Mouse (Mus musculus): Measurements from ENCODE around the gene Mag.
"Not testable (repeated sequence)": the region's sequence is repeated elsewhere in the genome, so short reads cannot be mapped to it uniquely, and the experiment has no call there.

The Mag gene

GRCm38 (mm10) chr7:30935422-30936099 is 20.9 kb upstream of the Mag start:
- not testable (repeated sequence) for DNase-seq

- DNase-seq = not testable (repeated sequence)
These were observed 9.9 kb upstream of the Mag start, which contains the start of gene Hamp2 for GRCm38 (mm10) chr7:30924581-30924980. Gene Hamp2 (minus strand): TSS chr7:30924681.

- DNase-seq = no peak
These were observed 9.4 kb upstream of the Mag start for GRCm38 (mm10) chr7:30924071-30924470.

- DNase-seq = not testable (repeated sequence)
These were observed 7.8 kb upstream of the Mag start for GRCm38 (mm10) chr7:30922490-30922889.

- peak; percentile 35 for DNase-seq
These were observed 5.5 kb upstream of the Mag start for GRCm38 (mm10) chr7:30920217-30920616.

GRCm38 (mm10) chr7:30917219-30917618 is 2.5 kb upstream of the Mag start:
- DNase-seq = no peak

GRCm38 (mm10) chr7:30916713-30917112 is 2.0 kb upstream of the Mag start:
- no peak for DNase-seq

GRCm38 (mm10) chr7:30909773-30910172 is 4.9 kb downstream of the Mag start:
- no peak for DNase-seq

GRCm38 (mm10) chr7:30908992-30909431 is 5.7 kb downstream of the Mag start:
- no peak for DNase-seq

- DNase-seq = no peak
These were observed 6.2 kb downstream of the Mag start for GRCm38 (mm10) chr7:30908277-30908991.

- peak; percentile 15 for DNase-seq
These were observed 10.6 kb downstream of the Mag start for GRCm38 (mm10) chr7:30904042-30904441.

- no peak for DNase-seq
These were observed 19.5 kb downstream of the Mag start for GRCm38 (mm10) chr7:30895217-30895616.

- DNase-seq = no peak
These were observed 22.2 kb downstream of the Mag start for GRCm38 (mm10) chr7:30892515-30892914.

GRCm38 (mm10) chr7:30891746-30892145 is 22.9 kb downstream of the Mag start:
- DNase-seq = no peak

- no peak for DNase-seq
These were observed 24.0 kb downstream of the Mag start for GRCm38 (mm10) chr7:30890681-30891080.

- no peak for DNase-seq
These were observed 25.9 kb downstream of the Mag start for GRCm38 (mm10) chr7:30888786-30889185.

- no peak for DNase-seq
These were observed 27.0 kb downstream of the Mag start for GRCm38 (mm10) chr7:30887568-30888188.

- DNase-seq = no peak
These were observed 27.8 kb downstream of the Mag start for GRCm38 (mm10) chr7:30886852-30887251.

- DNase-seq = no peak
These were observed 30.6 kb downstream of the Mag start for GRCm38 (mm10) chr7:30884047-30884446.

GRCm38 (mm10) chr7:30881367-30881766 is 33.3 kb downstream of the Mag start:
- no peak for DNase-seq

- DNase-seq = peak; percentile 18
These were observed 34.5 kb downstream of the Mag start, which contains the start of gene Cd22 for GRCm38 (mm10) chr7:30880176-30880575. Gene Cd22 (minus strand): TSS chr7:30880342.

- DNase-seq = no peak
These were observed 35.7 kb downstream of the Mag start for GRCm38 (mm10) chr7:30878950-30879349.

- DNase-seq = peak; percentile 64
These were observed 41.6 kb downstream of the Mag start for GRCm38 (mm10) chr7:30873083-30873482.

GRCm38 (mm10) chr7:30863386-30863785 is 51.3 kb downstream of the Mag start:
- DNase-seq = no peak
